8 mouse cellular contexts compared by ENCODE assay signal in genomic region chr1:84837523-84838145, GRCm38 (mm10). TPM values are rescaled to one million over a fixed set of nuclear protein-coding genes. Genes with fewer than 3 reads are reported as not detected.
DNase-seq lines count a peak whose midpoint lies in the region; ATAC-seq and TF ChIP-seq lines count a peak whose summit lies in the region.

No protein-coding gene starts in this region.

- intact Hi-C loops in heart, postnatal 14 days (cut with DNase I): loop anchor here (5.0 to 10.0 kb wide), 4 partner anchors 35 to 100 kb away; no protein-coding TSS in a partner anchor

- no peaks in the 10 kb centered on the region for H3K27me3 ChIP-seq in heart, embryonic 12.5 days (replicated peaks)
- no peaks in the 10 kb centered on the region for H3K27me3 ChIP-seq in G1E (ENCODE audit: insufficient read depth, low read length)
- H3K27me3 ChIP-seq in embryonic facial prominence, embryonic 15.5 days: no peaks in the 10 kb centered on the region
- no peaks in the 10 kb centered on the region for H3K27me3 ChIP-seq in limb, embryonic 12.5 days
- H3K27me3 ChIP-seq in stomach, embryonic 14.5 days (ENCODE audit: control insufficient read depth, insufficient read depth, low read length): no peaks in the 10 kb centered on the region

- H3K36me3 ChIP-seq in heart, embryonic 12.5 days: peaks cover 13% of the 10 kb centered on the region
- peaks cover 27% of the 10 kb centered on the region for H3K36me3 ChIP-seq in G1E (replicated peaks)
- H3K36me3 ChIP-seq in embryonic facial prominence, embryonic 15.5 days: peaks cover 12% of the 10 kb centered on the region; the same call in 1 of the 2 replicates
- peaks cover 13% of the 10 kb centered on the region for H3K36me3 ChIP-seq in limb, embryonic 12.5 days
- no peaks in the 10 kb centered on the region for H3K36me3 ChIP-seq in stomach, embryonic 14.5 days (ENCODE audit: control insufficient read depth, insufficient read depth, low read length)

- no peak for ATAC-seq in heart, embryonic 12.5 days (ENCODE audit: insufficient number of reproducible peaks, low FRiP score)
- no peak for ATAC-seq in G1E (ENCODE audit: extremely low read depth, insufficient number of reproducible peaks, low FRiP score, poor library complexity, severe bottlenecking)
- ATAC-seq in embryonic facial prominence, embryonic 15.5 days (ENCODE audit: insufficient number of reproducible peaks, low FRiP score, low TSS enrichment, low read depth): no peak
- no peak for ATAC-seq in limb, embryonic 12.5 days (ENCODE audit: insufficient number of reproducible peaks, insufficient read depth, low FRiP score, low TSS enrichment, low read depth)
- ATAC-seq in stomach, embryonic 14.5 days (ENCODE audit: insufficient number of reproducible peaks, insufficient read depth, low FRiP score, low read depth): no peak
- no peak for ATAC-seq in granulocyte monocyte progenitor cell, adult 5-6 weeks (replicated peaks; ENCODE audit: poor library complexity, severe bottlenecking)

- no peak for TF ChIP-seq CTCF in G1E (IDR thresholded peaks at IDR 0.05; ENCODE audit: low read depth, low read length)

- peak overlapping the region; percentile 100 for H3K9ac ChIP-seq in heart, embryonic 12.5 days
- H3K9ac ChIP-seq in embryonic facial prominence, embryonic 15.5 days: peak overlapping the region; percentile 99; the same call in 1 of the 2 replicates
- H3K9ac ChIP-seq in limb, embryonic 12.5 days (replicated peaks): peak overlapping the region; percentile 94
- H3K9ac ChIP-seq in stomach, embryonic 14.5 days (replicated peaks; ENCODE audit: low read depth, low read length): peak overlapping the region; percentile 92

- H3K4me1 ChIP-seq in heart, embryonic 12.5 days (replicated peaks): peaks cover 7% of the 10 kb centered on the region
- peaks cover 36% of the 10 kb centered on the region for H3K4me1 ChIP-seq in G1E (ENCODE audit: insufficient read depth, low read depth, low read length)
- H3K4me1 ChIP-seq in embryonic facial prominence, embryonic 15.5 days: peaks cover 5% of the 10 kb centered on the region; the same call in 1 of the 2 replicates
- peaks cover 6% of the 10 kb centered on the region for H3K4me1 ChIP-seq in limb, embryonic 12.5 days (replicated peaks)
- H3K4me1 ChIP-seq in stomach, embryonic 14.5 days (ENCODE audit: control insufficient read depth, insufficient read depth, low read length): 0 out of 2 replicates have a peak, but pooled peaks cover 4% of the 10 kb centered on the region

- no peak for DNase-seq in heart, postnatal 14 days
- DNase-seq in G1E (ENCODE audit: low spot score): no peak
- no peak for DNase-seq in urinary bladder, adult 18-20 months (ENCODE audit: low spot score in 2 of 2)

- H3K9me3 ChIP-seq in heart, embryonic 12.5 days (replicated peaks): no peaks in the 10 kb centered on the region
- no peaks in the 10 kb centered on the region for H3K9me3 ChIP-seq in G1E (replicated peaks)
- H3K9me3 ChIP-seq in embryonic facial prominence, embryonic 15.5 days (replicated peaks): no peaks in the 10 kb centered on the region
- H3K9me3 ChIP-seq in limb, embryonic 12.5 days: no peaks in the 10 kb centered on the region
- no peaks in the 10 kb centered on the region for H3K9me3 ChIP-seq in stomach, embryonic 14.5 days (ENCODE audit: control insufficient read depth, low read depth, low read length)

- peak overlapping the region; percentile 96 for H3K4me3 ChIP-seq in heart, embryonic 12.5 days
- H3K4me3 ChIP-seq in G1E (ENCODE audit: low read depth, low read length): peak overlapping the region; percentile 85
- H3K4me3 ChIP-seq in embryonic facial prominence, embryonic 15.5 days (replicated peaks): peak overlapping the region; percentile 93
- peak overlapping the region; percentile 91 for H3K4me3 ChIP-seq in limb, embryonic 12.5 days (replicated peaks)
- peak overlapping the region; percentile 94 for H3K4me3 ChIP-seq in stomach, embryonic 14.5 days (ENCODE audit: low read depth, low read length)

- 5% methylated on average over 20 of the region's 20 CpGs for WGBS in heart, embryonic 12.5 days
- 6% methylated on average over 20 of the region's 20 CpGs for WGBS in embryonic facial prominence, embryonic 15.5 days
- WGBS in limb, embryonic 12.5 days: 9% methylated on average over 20 of the region's 20 CpGs
- WGBS in stomach, embryonic 14.5 days: 5% methylated on average over 20 of the region's 20 CpGs

- H3K27ac ChIP-seq in heart, embryonic 12.5 days (ENCODE audit: poor library complexity, severe bottlenecking): peak overlapping the region; percentile 98; the same call in 1 of the 2 replicates
- H3K27ac ChIP-seq in embryonic facial prominence, embryonic 15.5 days (replicated peaks): peak overlapping the region; percentile 98; the same call in 1 of the 2 replicates
- peak overlapping the region; percentile 97 for H3K27ac ChIP-seq in limb, embryonic 12.5 days
- H3K27ac ChIP-seq in stomach, embryonic 14.5 days (ENCODE audit: low read length): peak overlapping the region; percentile 99

- H3K4me2 ChIP-seq in heart, embryonic 12.5 days: peak overlapping the region; percentile 84
- H3K4me2 ChIP-seq in embryonic facial prominence, embryonic 15.5 days (replicated peaks): peak overlapping the region; percentile 57
- H3K4me2 ChIP-seq in limb, embryonic 12.5 days: peak overlapping the region; percentile 72
- peak overlapping the region; percentile 66 for H3K4me2 ChIP-seq in stomach, embryonic 14.5 days (replicated peaks; ENCODE audit: low read depth, low read length)

RNA-seq across cellular contexts. Expression of gene Fbxo36, which starts 2.0 kb away (rescaled TPM):
- 8.6 and 8.9 TPM in 2 replicates for polyA plus RNA-seq in heart, embryonic 12.5 days (2016; fragmentation: Nextera tagmentation; extraction: Ambion mirVana)
- total RNA-seq in heart, postnatal 14 days (2021): 1 to 10 TPM; 1.2 to 1.8 TPM
- total RNA-seq in G1E (2014; fragmentation: Nextera tagmentation) (28.0 and 44.0 TPM in 2 replicates), G1E (2017) (8.8 and 10.9 TPM in 2 replicates)
- 2.1 and 3.8 TPM in 2 replicates for polyA plus RNA-seq in G1E (2012)
- polyA plus RNA-seq in embryonic facial prominence, embryonic 15.5 days (2015; fragmentation: Nextera tagmentation; extraction: Ambion mirVana): 21.1 and 28.9 TPM in 2 replicates
- 7.7 and 10.1 TPM in 2 replicates for polyA plus RNA-seq in limb, embryonic 12.5 days (2016; fragmentation: Nextera tagmentation; extraction: Ambion mirVana)
- polyA plus RNA-seq in stomach, embryonic 14.5 days (2014; fragmentation: Nextera tagmentation; extraction: Ambion mirVana): 8.1 and 11.4 TPM in 2 replicates
- total RNA-seq in granulocyte monocyte progenitor cell, adult 5-6 weeks (2014; fragmentation: Nextera tagmentation): 6.5 and 8.7 TPM in 2 replicates
- 0.41 and 0.78 TPM in 2 replicates for total RNA-seq in granulocyte monocyte progenitor cell, adult 5-6 weeks (2017)

RNA-seq across cellular contexts. Expression of gene Trip12, which starts 2.7 kb away (rescaled TPM):
- polyA plus RNA-seq in heart, embryonic 12.5 days (2016; fragmentation: Nextera tagmentation; extraction: Ambion mirVana): 98.5 and 98.8 TPM in 2 replicates
- total RNA-seq in heart, postnatal 14 days (2021): 100 to 1,000 TPM; 195 to 201 TPM
- total RNA-seq in G1E (2014; fragmentation: Nextera tagmentation) (566 and 620 TPM in 2 replicates), G1E (2017) (538 and 696 TPM in 2 replicates)
- polyA plus RNA-seq in G1E (2012): 104 and 111 TPM in 2 replicates
- 56.5 and 62.1 TPM in 2 replicates for polyA plus RNA-seq in embryonic facial prominence, embryonic 15.5 days (2015; fragmentation: Nextera tagmentation; extraction: Ambion mirVana)
- 76.2 and 83.1 TPM in 2 replicates for polyA plus RNA-seq in limb, embryonic 12.5 days (2016; fragmentation: Nextera tagmentation; extraction: Ambion mirVana)
- 87.2 and 92.6 TPM in 2 replicates for polyA plus RNA-seq in stomach, embryonic 14.5 days (2014; fragmentation: Nextera tagmentation; extraction: Ambion mirVana)
- total RNA-seq in granulocyte monocyte progenitor cell, adult 5-6 weeks (2014; fragmentation: Nextera tagmentation): 106 and 145 TPM in 2 replicates
- 138 and 204 TPM in 2 replicates for total RNA-seq in granulocyte monocyte progenitor cell, adult 5-6 weeks (2017)
